Mouse (Mus musculus): ENCODE measurements at regions not wholly inside any gene's neighbourhood (a gene's known extent, or its start where the extent isn't known, plus 50 kb on each side); places are given as distances from the start of the nearest gene placed in this dataset.

DNA sequence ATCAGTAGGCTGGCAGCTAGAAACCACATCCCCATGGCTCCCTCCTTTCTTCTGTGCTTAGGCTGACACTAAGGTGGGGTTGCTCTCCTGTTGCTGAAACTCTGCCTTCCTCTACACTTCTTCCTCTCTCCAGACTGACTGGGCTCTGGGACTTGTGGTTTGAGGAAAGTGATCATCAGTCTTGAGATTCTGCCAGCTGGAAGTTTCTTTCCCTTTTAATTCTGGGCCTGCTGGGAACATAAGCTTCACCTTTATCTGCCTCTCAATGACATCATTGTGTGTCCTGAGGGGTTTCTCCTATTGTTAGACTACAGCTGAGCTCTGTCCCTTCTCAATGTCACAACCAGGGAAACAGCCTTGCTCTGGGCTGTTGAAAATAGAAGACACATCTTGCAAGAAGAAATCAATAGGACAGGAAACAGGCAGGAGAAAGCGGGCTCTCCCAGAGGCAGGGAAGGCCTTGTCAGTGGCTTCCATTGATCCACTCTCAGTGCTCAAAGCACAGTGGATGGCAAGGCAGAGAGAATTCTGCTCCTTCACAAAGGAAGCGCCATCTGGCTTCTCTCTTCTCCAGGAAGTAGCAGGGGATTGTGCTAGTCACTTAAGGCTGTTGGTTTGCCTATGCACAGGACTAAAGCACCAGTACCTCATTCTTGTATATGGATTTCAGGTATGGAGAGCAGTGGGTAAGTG is 206.3 kb upstream of the Cdyl start:
- intact Hi-C loops (cut with DNase I) = no loop called here
- DNase-seq = peak; percentile 56 to 61

- intact Hi-C loops (cut with DNase I) = no loop called here
Measured at GRCm38 (mm10) chr13:35460051-35460450, 199.6 kb upstream of the Cdyl start.

GRCm38 (mm10) chr13:35463231-35463630 is 196.4 kb upstream of the Cdyl start:
- intact Hi-C loops (cut with DNase I) = no loop called here
- peak; percentile 13 to 22 for DNase-seq

More at GRCm38 (mm10) chr13:35460051-35460450, 199.6 kb upstream of the Cdyl start:
- no peak for DNase-seq

DNA sequence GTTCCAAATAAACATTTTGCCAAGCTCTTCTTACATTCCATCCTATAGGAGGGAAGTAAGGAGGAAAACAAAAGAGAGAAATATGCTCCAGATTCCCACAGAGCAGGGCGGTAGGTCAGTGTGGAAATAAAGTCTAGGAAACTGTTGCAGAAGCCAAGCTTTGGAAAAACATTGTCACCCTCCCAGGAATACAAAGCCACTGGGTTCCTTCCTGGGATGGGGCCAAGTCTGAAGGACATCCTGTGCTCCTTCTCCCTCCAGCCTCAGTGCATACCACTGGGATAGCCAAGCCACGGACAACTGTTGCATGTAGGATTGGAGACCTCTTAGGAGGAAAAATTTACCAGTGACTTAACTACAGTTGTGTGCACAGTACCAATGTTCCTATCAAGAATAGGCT is 195.8 kb upstream of the Cdyl start:
- intact Hi-C loops (cut with DNase I) = no loop called here
- peak; percentile 8 to 28 for DNase-seq

DNA sequence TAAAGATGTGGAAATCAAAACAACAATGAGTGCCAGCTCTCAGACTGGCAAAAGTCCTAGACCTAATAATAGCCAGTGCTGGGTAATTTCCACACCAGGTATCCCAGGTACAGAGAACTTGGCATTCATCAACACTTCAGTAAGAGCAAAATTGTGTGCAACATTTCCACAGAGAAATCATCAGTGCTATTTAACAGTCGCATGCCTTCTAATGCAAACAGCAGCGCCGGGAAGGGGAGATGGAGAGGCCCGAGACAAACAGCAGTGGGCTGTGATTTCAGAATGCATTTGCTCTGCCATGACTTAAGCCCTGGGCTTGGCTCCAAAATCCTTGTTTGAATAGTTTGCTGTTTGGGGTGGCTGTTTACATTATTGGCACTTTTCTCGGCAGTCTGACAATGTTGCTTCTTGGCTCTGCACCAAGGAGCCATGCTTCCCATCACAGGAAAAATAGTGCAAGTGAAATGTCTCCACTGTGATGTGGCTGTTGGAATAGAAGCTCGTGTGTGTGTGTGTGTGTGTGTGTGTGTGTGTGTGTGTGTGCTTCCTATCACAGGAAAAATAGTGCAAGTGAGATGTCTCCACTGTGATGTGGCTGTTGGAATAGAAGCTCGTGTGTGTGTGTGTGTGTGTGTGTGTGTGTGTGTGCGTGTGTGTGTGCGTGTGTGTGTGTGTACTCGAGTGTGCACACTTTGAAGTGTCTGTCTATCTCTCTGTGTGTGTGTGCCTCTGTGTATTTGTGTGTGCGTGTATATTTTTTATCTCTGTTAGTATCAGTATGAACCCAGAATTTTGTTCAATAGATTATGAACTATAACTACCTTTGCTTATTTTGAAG is 190.1 kb upstream of the Cdyl start:
- intact Hi-C loops (cut with DNase I) = no loop called here
- peak; percentile 43 to 53 for DNase-seq

DNA sequence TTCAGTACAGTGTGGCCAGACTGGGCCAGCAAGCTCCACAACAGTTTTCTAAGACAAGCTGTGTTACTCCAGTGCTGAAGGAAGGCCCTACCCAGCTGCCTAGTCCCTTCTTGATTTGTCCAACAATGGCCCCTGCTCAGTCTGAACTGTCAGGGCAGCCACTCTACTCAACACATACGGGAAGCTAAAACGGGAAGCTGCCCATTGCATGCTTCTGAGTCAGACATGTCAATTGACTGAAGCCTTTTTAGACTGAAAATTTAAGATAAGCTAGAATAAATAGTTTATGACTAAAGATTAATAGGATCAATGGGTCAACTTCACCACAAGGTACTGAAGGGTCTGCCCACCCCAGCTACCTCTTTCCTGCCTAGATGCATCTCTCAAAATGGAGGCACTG is 181.4 kb upstream of the Cdyl start:
- intact Hi-C loops (cut with DNase I) = no loop called here
- DNase-seq = no peak

- intact Hi-C loops (cut with DNase I) = no loop called here
Measured at GRCm38 (mm10) chr13:35482340-35482739, 177.3 kb upstream of the Cdyl start.

DNA sequence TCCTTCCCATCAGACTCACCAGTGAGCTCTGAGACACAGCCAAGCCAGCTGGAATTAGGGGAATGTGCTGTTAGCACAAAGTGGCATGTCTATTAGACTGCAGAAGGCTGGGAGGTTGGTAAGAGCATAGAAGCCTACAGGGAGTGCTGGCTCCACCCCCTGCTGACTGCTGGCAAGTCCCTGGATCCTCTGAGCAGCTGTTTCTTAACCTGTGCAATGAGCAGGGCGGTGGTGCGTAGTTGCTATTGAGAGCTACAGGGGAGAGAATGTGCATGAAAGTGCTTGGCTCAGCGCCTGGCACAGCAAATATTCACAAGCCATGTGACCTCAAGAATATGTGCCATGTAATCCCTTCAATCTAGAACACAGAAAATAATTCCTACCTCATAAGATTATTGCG is 173.5 kb upstream of the Cdyl start:
- peak; percentile 47 to 58 for DNase-seq
- intact Hi-C loops (cut with DNase I) = no loop called here

More at GRCm38 (mm10) chr13:35482340-35482739, 177.3 kb upstream of the Cdyl start:
- DNase-seq = no peak

GRCm38 (mm10) chr13:35499776-35500175 is 159.9 kb upstream of the Cdyl start:
- no peak for DNase-seq
- intact Hi-C loops (cut with DNase I) = loop anchor here (5.0 kb wide), 1 partner anchor 102 kb away; no protein-coding TSS in a partner anchor

GRCm38 (mm10) chr13:35500891-35501290 is 158.7 kb upstream of the Cdyl start:
- intact Hi-C loops (cut with DNase I) = loop anchor here (5.0 kb wide), 1 partner anchor 104 kb away; no protein-coding TSS in a partner anchor
- DNase-seq = peak in 1 of 2 experiments; percentile 14

GRCm38 (mm10) chr13:35501351-35502146 is 158.1 kb upstream of the Cdyl start:
- intact Hi-C loops (cut with DNase I) = loop anchor here (5.0 kb wide), 1 partner anchor 104 kb away; no protein-coding TSS in a partner anchor
- DNase-seq = peak in 1 of 2 experiments; percentile 35

GRCm38 (mm10) chr13:35502147-35502522 is 157.5 kb upstream of the Cdyl start:
- intact Hi-C loops (cut with DNase I) = loop anchor here (5.0 kb wide), 1 partner anchor 105 kb away; no protein-coding TSS in a partner anchor
- peak in 1 of 2 experiments; percentile 31 for DNase-seq

DNA sequence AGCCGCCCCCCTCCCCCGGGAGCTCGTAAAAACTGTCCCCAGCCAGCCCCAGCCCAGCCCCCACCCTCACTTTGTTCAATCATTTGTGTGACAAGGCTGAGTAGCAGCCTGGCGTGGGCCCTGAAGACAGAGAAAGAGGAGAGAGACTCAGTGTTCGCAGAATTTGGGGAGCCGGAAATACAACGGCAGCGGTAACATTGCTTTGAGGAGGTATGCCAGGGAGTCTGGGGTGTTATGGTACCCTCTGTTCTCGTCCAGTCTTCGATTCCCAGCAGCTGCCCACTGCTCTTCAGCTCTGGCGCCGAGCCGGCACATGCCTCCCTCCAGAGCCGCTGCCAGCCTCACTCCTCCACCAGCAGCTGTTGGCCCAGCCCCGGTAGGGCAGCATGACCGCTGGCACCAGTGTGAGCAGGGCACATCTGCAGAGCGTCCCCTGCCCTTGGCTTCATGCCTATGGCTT is 156.2 kb upstream of the Cdyl start:
- intact Hi-C loops (cut with DNase I) = loop anchor here (5.0 kb wide), 1 partner anchor 106 kb away; no protein-coding TSS in a partner anchor

GRCm38 (mm10) chr13:35507195-35507594 is 152.4 kb upstream of the Cdyl start:
- DNase-seq = peak; percentile 71 to 72
- intact Hi-C loops (cut with DNase I) = no loop called here

More for the DNA sequence above, 156.2 kb upstream of the Cdyl start:
- DNase-seq = peak; percentile 84 to 87

GRCm38 (mm10) chr13:35512029-35512507 is 147.6 kb upstream of the Cdyl start:
- DNase-seq = no peak
- intact Hi-C loops (cut with DNase I) = no loop called here

GRCm38 (mm10) chr13:35513120-35513519 is 146.5 kb upstream of the Cdyl start:
- intact Hi-C loops (cut with DNase I) = no loop called here
- DNase-seq = no peak

DNA sequence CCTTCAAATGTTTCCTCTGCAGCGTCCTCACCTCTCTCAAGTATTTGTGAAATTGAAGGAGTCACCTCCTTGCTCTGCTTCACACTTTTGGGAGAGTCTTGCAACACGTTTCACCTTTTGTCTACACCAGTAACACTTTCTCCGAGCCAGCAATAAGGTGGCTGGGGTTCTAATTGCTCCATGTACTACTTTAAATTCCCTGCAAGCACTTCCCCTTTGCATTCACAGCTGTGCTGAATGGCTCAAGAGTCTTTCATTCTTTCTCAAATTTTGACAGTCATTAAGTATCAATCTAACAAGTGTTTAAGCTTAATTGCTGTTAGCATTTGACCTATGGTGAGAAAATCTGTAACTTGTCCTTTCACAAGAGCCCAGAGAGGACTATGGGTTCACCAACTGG is 144.3 kb upstream of the Cdyl start:
- DNase-seq = no peak
- intact Hi-C loops (cut with DNase I) = no loop called here

DNA sequence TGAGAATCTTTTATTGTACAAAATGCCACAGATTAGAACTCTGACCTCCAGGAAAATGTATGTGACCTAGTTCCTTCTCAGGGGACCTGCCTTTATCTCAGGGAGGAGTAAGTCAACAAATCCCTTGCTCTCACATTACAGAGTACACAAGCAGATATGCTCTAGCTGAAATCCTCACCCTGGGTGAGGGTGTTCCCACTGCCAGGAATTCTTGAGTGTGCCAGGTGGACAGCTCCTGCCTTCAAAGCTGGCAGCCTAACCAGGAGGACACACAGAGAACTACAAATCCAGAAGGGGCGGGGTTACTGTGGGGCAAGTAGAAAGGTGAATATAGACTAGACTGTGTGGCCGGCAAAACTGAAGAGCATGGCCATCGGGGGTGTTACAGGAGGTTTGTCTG is 141.9 kb upstream of the Cdyl start:
- intact Hi-C loops (cut with DNase I) = no loop called here
- DNase-seq = no peak

DNA sequence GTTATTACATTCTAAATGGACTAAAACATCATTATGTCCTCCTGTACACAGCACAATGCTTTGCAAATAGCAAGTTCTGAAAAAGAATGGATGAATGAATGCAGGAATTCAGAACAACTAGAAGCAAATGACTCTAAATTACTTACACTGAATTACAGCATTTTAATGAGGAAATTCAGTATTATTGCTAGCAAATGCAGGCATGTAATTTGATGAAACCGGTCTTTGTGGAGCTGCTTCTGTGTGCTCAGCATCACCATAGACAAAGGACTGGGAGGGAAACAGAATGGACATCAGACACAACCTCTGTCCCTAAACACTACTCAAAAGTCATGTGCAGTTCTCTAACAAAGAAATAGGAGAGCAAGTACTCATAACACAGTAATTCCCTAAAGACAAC is 137.4 kb upstream of the Cdyl start:
- intact Hi-C loops (cut with DNase I) = no loop called here
- no peak for DNase-seq

- no peak for DNase-seq
- intact Hi-C loops (cut with DNase I) = no loop called here
Measured at GRCm38 (mm10) chr13:35529577-35529976, 130.1 kb upstream of the Cdyl start.

All from heart, postnatal 10 days (tissue).